Mouse (Mus musculus) forebrain, embryonic 15.5 days (tissue): ENCODE results near the gene Gm5431. TPM values are rescaled to one million over a fixed set of nuclear protein-coding genes. Genes with fewer than 3 reads are reported as not detected.
"Not testable (repeated sequence)": the region's sequence is repeated elsewhere in the genome, so short reads cannot be mapped to it uniquely, and the experiment has no call there.

Source experiments
- ATAC-seq: fragments of 200-750 bp; cut with Nextera tagmentation; replicated peaks from 2 replicates; pipeline ENCODE4 v1.8.0; 2017; ENCODE audit warnings: mild to moderate bottlenecking, moderate TSS enrichment, moderate library complexity
- H3K27ac ChIP-seq: fragments of 300-500 bp; sonication (generic); replicated peaks from 2 replicates; pipeline ENCODE4 v1.5.1; 2015; ENCODE audit warnings: mild to moderate bottlenecking, inconsistent platforms
- H3K27me3 ChIP-seq: fragments of 300-500 bp; sonication (generic); 2 replicates; pipeline ENCODE4 v1.6.1; 2015; ENCODE audit warnings: inconsistent platforms
- H3K36me3 ChIP-seq: fragments of 300-500 bp; sonication (generic); 2 replicates; pipeline ENCODE4 v1.6.1; 2015; ENCODE audit warnings: mild to moderate bottlenecking, inconsistent platforms
- H3K4me1 ChIP-seq: fragments of 300-500 bp; sonication (generic); 2 replicates; pipeline ENCODE4 v1.6.1; 2015; ENCODE audit warnings: inconsistent platforms
- H3K4me2 ChIP-seq: fragments of 300-500 bp; sonication (generic); replicated peaks from 2 replicates; pipeline ENCODE4 v1.6.1; 2015; ENCODE audit warnings: mild to moderate bottlenecking, inconsistent platforms
- H3K4me3 ChIP-seq: fragments of 300-500 bp; sonication (generic); 2 replicates; pipeline ENCODE4 v1.5.1; 2015; ENCODE audit warnings: mild to moderate bottlenecking, inconsistent platforms
- H3K9ac ChIP-seq: fragments of 300-500 bp; sonication (generic); replicated peaks from 2 replicates; pipeline ENCODE4 v1.6.1; 2015; ENCODE audit warnings: mild to moderate bottlenecking, inconsistent platforms
- H3K9me3 ChIP-seq: fragments of 300-500 bp; sonication (generic); 2 replicates; pipeline ENCODE4 v1.6.1; 2016; ENCODE audit warnings: inconsistent platforms
- WGBS: fragments of 180-500 bp; shearing (Covaris S2); methylation state at CpG from one replicate; pipeline ENCODE4 v1.1.7; 2015; ENCODE audit warnings: mixed read lengths; 5-methylcytosine and 5-hydroxymethylcytosine counted together
- polyA plus RNA-seq: library from polyadenylated mRNA; unstranded; fragments of >200 nt; fragmentation: Nextera tagmentation; extraction: Ambion mirVana; gene quantifications from 2 replicates; pipeline ENCODE4 v1.2.1, GENCODE M21; 2015

Gene Gm5431
- polyA plus RNA-seq, 1 experiment from 2014 or later, result 0.11 TPM

GRCm38 (mm10) chr11:48900654-48901566, 1.1 kb downstream of the Gm5431 start:
- not testable (repeated sequence) for H3K9me3 ChIP-seq, H3K36me3 ChIP-seq, ATAC-seq, H3K9ac ChIP-seq, H3K27me3 ChIP-seq, H3K4me1 ChIP-seq, H3K4me3 ChIP-seq, H3K4me2 ChIP-seq, H3K27ac ChIP-seq
- WGBS, result 86% methylated on average over 6 of the region's 6 CpGs

DNA sequence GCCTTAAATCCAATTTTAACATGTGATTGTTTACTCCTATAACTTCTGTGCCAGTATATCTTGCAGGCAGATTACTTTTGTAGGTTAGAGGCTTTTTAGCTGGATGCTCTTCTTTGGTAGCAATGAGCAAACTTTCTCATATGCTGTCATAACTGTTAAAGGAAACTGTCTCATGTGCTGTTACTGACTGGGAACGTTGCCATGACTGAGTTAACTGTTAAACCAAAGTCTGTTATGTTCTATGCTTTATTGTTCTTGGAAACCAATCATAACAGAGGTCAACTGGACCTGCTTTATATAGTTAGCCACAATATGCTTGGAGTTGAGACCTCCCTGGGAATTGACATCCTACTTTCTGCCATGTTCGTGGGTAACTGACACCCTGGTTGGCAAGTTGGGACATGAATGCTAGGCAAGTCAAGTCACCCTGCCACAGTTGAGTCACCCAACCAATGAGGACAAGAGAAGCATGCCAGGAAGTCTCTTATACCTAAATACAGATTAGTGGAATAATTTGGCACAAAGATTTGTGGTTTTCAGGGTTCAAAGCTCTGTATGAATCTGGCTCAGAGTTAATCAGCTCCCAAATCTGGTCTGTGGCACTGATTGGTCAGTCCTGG, 3.1 kb downstream of the Gm5431 start:
- ATAC-seq, result no peak
- Histone ChIP-seq H3K27ac (no peak overlapping the region), H3K4me1 (no peaks in the 10 kb centered on the region), H3K27me3 (no peaks in the 10 kb centered on the region), H3K36me3 (no peaks in the 10 kb centered on the region), H3K9me3 (no peaks in the 10 kb centered on the region), H3K4me3 (no peak overlapping the region), H3K9ac (no peak overlapping the region), H3K4me2 (no peak overlapping the region)
- 58% methylated on average over 2 of the region's 2 CpGs for WGBS

DNA sequence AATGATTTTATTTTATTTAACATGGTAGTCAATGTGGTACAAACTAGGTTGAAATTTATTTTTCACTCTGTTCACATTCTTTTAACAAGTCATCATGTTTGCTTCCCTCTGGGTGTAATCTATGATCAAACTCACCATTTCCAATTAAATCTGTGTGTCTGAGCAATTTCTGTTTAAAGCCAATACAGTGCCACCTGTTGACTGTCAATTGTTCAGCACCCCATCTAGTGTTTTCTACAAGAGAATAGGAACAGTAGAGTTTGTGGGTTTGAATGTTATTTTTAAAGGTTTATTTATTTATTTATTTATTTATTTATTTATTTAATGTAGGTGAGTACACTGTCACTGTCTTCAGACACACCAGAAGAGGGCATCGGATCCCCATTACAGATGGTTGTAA, 25.3 kb downstream of the Gm5431 start:
- WGBS, result 94% methylated on average over 1 of the region's 1 CpGs

DNA sequence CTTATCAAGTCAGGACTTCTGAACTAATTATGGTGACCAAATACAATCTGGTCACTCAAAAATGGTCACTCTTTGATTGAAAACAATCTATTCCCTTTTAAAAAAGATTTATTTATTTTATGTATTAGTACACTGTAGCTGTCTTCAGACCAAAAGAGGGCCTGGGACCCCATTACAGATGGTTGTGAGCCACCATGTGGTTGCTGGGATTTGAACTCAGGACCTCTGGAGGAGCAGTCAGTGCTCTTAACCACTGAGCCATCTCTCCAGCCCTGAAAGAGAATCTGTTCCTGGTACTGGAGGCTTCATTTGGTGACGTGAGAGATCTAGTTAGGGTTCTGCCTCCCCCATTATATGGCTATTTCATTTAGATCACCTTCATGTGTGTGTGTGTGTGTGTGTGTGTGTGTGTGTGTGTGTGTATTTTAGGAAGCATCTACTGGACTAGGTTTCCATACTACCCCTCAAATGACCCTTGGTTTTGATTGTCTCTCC, 26.6 kb downstream of the Gm5431 start:
- WGBS, result 76% methylated on average over 1 of the region's 1 CpGs
- not testable (repeated sequence) for H3K9ac ChIP-seq, ATAC-seq

More for the DNA sequence above, 25.3 kb downstream of the Gm5431 start:
- ATAC-seq, result no peak
- no peaks in the 10 kb centered on the region for H3K9me3 ChIP-seq
- H3K27me3 ChIP-seq, result 0 out of 2 replicates have a peak, but pooled peaks cover 4% of the 10 kb centered on the region
- no peak overlapping the region for H3K27ac ChIP-seq
- H3K4me3 ChIP-seq, result no peak overlapping the region
- no peak overlapping the region for H3K9ac ChIP-seq
- H3K4me1 ChIP-seq, result peaks cover 6% of the 10 kb centered on the region
- H3K4me2 ChIP-seq, result no peak overlapping the region
- no peaks in the 10 kb centered on the region for H3K36me3 ChIP-seq

GRCm38 (mm10) chr11:48874465-48874864, 27.5 kb downstream of the Gm5431 start:
- H3K27me3 ChIP-seq, result 0 out of 2 replicates have a peak, but pooled peaks cover 4% of the 10 kb centered on the region
- WGBS, result 0% methylated on average over 4 of the region's 4 CpGs

More for the DNA sequence above, 26.6 kb downstream of the Gm5431 start:
- H3K4me3 ChIP-seq, H3K27me3 ChIP-seq, H3K36me3 ChIP-seq, H3K4me2 ChIP-seq, H3K9me3 ChIP-seq, H3K27ac ChIP-seq: not testable (repeated sequence)
- peaks cover 15% of the 10 kb centered on the region for H3K4me1 ChIP-seq

GRCm38 (mm10) chr11:48873591-48874290, 28.3 kb downstream of the Gm5431 start:
- Histone ChIP-seq H3K9ac (no peak overlapping the region), H3K27me3 (0 out of 2 replicates have a peak, but pooled peaks cover 4% of the 10 kb centered on the region), H3K9me3 (no peaks in the 10 kb centered on the region), H3K4me3 (no peak overlapping the region), H3K4me2 (no peak overlapping the region), H3K36me3 (no peaks in the 10 kb centered on the region), H3K4me1 (peaks cover 15% of the 10 kb centered on the region), H3K27ac (no peak overlapping the region)
- ATAC-seq, result no peak
- 75% methylated on average over 10 of the region's 10 CpGs for WGBS

More at GRCm38 (mm10) chr11:48874465-48874864, 27.5 kb downstream of the Gm5431 start:
- Histone ChIP-seq H3K4me3 (no peak overlapping the region), H3K9ac (no peak overlapping the region), H3K4me2 (no peak overlapping the region), H3K36me3 (no peaks in the 10 kb centered on the region), H3K4me1 (peaks cover 15% of the 10 kb centered on the region), H3K27ac (no peak overlapping the region), H3K9me3 (no peaks in the 10 kb centered on the region)
- peak; percentile 75; the same call in 1 of the 2 replicates for ATAC-seq

DNA sequence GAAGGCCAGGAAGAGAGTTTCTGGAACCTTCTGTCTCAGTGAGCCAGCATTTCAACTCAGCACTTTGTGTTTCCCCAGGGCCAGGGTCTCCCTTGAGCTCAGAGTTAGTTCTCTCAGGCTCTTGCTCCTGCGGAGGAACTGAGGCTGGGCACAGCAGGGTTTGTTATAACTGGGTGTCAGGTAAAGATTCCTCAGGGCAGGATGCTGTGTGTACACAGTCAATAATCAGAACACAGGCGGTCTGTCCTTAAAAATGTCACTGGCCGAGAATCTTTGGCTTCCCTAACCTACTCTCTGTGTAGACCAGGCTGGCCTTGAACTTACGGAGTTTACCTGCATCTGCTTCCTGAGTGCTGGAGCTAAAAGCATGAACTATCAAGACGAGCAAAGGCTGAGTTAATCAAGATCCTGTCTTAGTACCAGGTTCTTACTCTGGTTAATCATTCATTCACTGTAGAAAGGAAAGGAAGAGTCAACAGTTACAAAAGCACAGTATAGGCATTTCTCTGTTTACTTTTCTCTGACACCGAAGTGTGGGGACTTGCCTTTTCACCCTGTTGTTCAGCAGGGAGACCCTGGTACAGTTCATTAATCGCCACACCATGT, 29.2 kb downstream of the Gm5431 start:
- Histone ChIP-seq H3K36me3 (no peaks in the 10 kb centered on the region), H3K9ac (no peak overlapping the region), H3K9me3 (no peaks in the 10 kb centered on the region), H3K4me2 (no peak overlapping the region), H3K27ac (no peak overlapping the region), H3K4me3 (no peak overlapping the region), H3K27me3 (0 out of 2 replicates have a peak, but pooled peaks cover 4% of the 10 kb centered on the region), H3K4me1 (peaks cover 15% of the 10 kb centered on the region)
- no peak for ATAC-seq
- WGBS, result 86% methylated on average over 7 of the region's 7 CpGs

- Histone ChIP-seq H3K27ac (0 out of 2 replicates have a peak overlapping the region, but pooled peaks have one; percentile 9), H3K27me3 (0 out of 2 replicates have a peak, but pooled peaks cover 4% of the 10 kb centered on the region), H3K4me2 (peak overlapping the region; percentile 68), H3K4me3 (peak overlapping the region; percentile 42), H3K9me3 (no peaks in the 10 kb centered on the region), H3K36me3 (no peaks in the 10 kb centered on the region), H3K4me1 (peaks cover 15% of the 10 kb centered on the region), H3K9ac (peak overlapping the region; percentile 44)
- peak; percentile 51; the same call in 1 of the 2 replicates for ATAC-seq
- 11% methylated on average over 17 of the region's 17 CpGs for WGBS
These were observed 30.0 kb downstream of the Gm5431 start for GRCm38 (mm10) chr11:48871817-48872541.

DNA sequence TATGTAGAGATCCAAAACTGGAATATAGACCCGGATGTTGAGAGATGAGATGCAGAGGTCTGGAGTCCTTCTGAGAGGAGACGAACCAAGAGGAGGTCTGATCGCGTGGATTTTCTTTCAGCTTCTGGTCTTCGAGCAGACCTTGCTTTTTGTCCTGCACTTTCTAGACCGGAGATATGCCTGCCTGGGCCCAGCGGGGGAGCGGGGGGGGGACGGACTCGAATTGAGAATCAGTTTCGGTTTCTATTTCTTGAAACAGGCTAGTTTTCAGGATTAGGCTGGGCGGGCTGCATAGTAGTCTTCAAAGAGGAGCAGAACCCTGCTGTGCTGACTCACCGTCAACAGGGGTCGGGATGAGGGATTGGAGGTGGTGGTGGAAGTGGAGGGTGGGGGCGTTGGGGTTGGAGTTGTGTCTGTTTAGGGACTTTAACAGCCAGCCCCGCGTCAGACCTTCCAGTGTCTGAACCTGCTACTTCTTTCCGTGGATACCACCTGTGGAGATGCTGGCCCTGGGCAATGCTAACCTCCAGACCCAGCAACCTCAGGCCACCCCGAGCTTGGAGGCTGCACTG, 30.7 kb downstream of the Gm5431 start, which contains the start of gene Irgm1:
Gene Irgm1, minus strand, starts transcription at position 483 of the 572 bp plus-strand sequence.
- WGBS, result under 1% methylated on average over 19 of the region's 19 CpGs
- 0 out of 2 replicates have a peak within 1 kb of the TSS, but pooled peaks have one; percentile 9 for H3K27ac ChIP-seq

DNA sequence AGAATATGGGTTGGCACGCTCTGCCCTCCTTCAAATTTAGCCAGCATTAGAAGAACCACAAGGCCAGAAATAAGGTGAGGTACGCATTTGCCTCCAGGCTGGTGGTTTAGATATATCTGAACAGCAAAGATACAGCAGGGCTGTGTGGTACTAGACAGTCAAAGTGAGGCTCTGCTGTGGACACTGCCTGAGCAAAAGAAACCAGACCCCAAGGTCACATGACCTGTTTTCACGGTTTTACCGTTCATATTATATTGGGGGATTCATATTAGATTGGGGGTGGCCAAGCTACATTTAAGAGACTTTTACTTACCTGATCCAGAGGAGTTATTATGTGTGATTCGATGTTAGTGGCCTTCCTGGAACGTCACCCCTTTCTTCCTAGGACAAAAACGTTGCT, 31.2 kb downstream of the Gm5431 start:
- peaks cover 15% of the 10 kb centered on the region for H3K4me1 ChIP-seq
- no peak for ATAC-seq
- H3K4me3 ChIP-seq, result peak overlapping the region; percentile 42
- 37% methylated on average over 7 of the region's 7 CpGs for whole genome bisulfite sequencing
- H3K27me3 ChIP-seq, result 0 out of 2 replicates have a peak, but pooled peaks cover 4% of the 10 kb centered on the region
- H3K36me3 ChIP-seq, result no peaks in the 10 kb centered on the region
- H3K4me2 ChIP-seq, result peak overlapping the region; percentile 68
- H3K9me3 ChIP-seq, result no peaks in the 10 kb centered on the region
- H3K27ac ChIP-seq, result no peak overlapping the region
- peak overlapping the region; percentile 44; the same call in 1 of the 2 replicates for H3K9ac ChIP-seq

More for the DNA sequence above, 30.7 kb downstream of the Gm5431 start, which contains the start of gene Irgm1:
- Histone ChIP-seq H3K9ac (peak within 1 kb of the TSS; percentile 44), H3K36me3 (no peaks in the 10 kb centered on the region), H3K27me3 (0 out of 2 replicates have a peak, but pooled peaks cover 4% of the 10 kb centered on the region), H3K9me3 (no peaks in the 10 kb centered on the region), H3K4me2 (peak within 1 kb of the TSS; percentile 68), H3K4me3 (peak within 1 kb of the TSS; percentile 42), H3K4me1 (peaks cover 15% of the 10 kb centered on the region)
- peak; percentile 55 for ATAC-seq
